Mouse (Mus musculus) regulatory T cell (primary cell): ENCODE data around the gene Lrrc8c.

ENCODE experiments used
- in situ Hi-C: fragments of 300-600 bp; cut with MboI, MseI; formaldehyde crosslinking; loops from one replicate; pipeline ENCODE4 v1.15.1; 2025; ENCODE audit warnings: high pct_unique_total_duplicates

The Lrrc8c gene

GRCm38 (mm10) chr5:105547115-105547514, 27.9 kb downstream of the Lrrc8c start:
- in situ Hi-C loops, result no loop called here

- in situ Hi-C loops, result no loop called here
Observed at GRCm38 (mm10) chr5:105551808-105552207, 32.6 kb downstream of the Lrrc8c start.

- in situ Hi-C loops, result no loop called here
Observed at GRCm38 (mm10) chr5:105556291-105556690, 37.1 kb downstream of the Lrrc8c start.

GRCm38 (mm10) chr5:105557346-105557745, 38.2 kb downstream of the Lrrc8c start:
- in situ Hi-C loops, result no loop called here

GRCm38 (mm10) chr5:105557777-105558240, 38.6 kb downstream of the Lrrc8c start:
- in situ Hi-C loops, result no loop called here

- in situ Hi-C loops, result no loop called here
Observed at GRCm38 (mm10) chr5:105558517-105558916, 39.3 kb downstream of the Lrrc8c start.

- in situ Hi-C loops, result no loop called here
Observed at GRCm38 (mm10) chr5:105561926-105562325, 42.7 kb downstream of the Lrrc8c start.

- in situ Hi-C loops, result no loop called here
Observed at GRCm38 (mm10) chr5:105564761-105565160, 45.6 kb downstream of the Lrrc8c start.

GRCm38 (mm10) chr5:105565824-105566223, 46.6 kb downstream of the Lrrc8c start:
- in situ Hi-C loops, result no loop called here

- in situ Hi-C loops, result no loop called here
Observed at GRCm38 (mm10) chr5:105566852-105567412, 47.7 kb downstream of the Lrrc8c start.

- in situ Hi-C loops, result no loop called here
Observed at GRCm38 (mm10) chr5:105568043-105568747, 49.0 kb downstream of the Lrrc8c start.

- in situ Hi-C loops, result no loop called here
Observed at GRCm38 (mm10) chr5:105569168-105569567, 50.0 kb downstream of the Lrrc8c start.

- in situ Hi-C loops, result no loop called here
Observed at GRCm38 (mm10) chr5:105572160-105572692, 53.0 kb downstream of the Lrrc8c start.

- in situ Hi-C loops, result no loop called here
Observed at GRCm38 (mm10) chr5:105572876-105573275, 53.7 kb downstream of the Lrrc8c start.

GRCm38 (mm10) chr5:105574835-105575234, 55.6 kb downstream of the Lrrc8c start:
- in situ Hi-C loops, result no loop called here

- in situ Hi-C loops, result no loop called here
Observed at GRCm38 (mm10) chr5:105575839-105576238, 56.7 kb downstream of the Lrrc8c start.

- in situ Hi-C loops, result no loop called here
Observed at GRCm38 (mm10) chr5:105580909-105581308, 61.7 kb downstream of the Lrrc8c start.

- in situ Hi-C loops, result no loop called here
Observed at GRCm38 (mm10) chr5:105585929-105586328, 66.7 kb downstream of the Lrrc8c start.

- in situ Hi-C loops, result no loop called here
Observed at GRCm38 (mm10) chr5:105586655-105587054, 67.5 kb downstream of the Lrrc8c start.

GRCm38 (mm10) chr5:105587471-105587870, 68.3 kb downstream of the Lrrc8c start:
- in situ Hi-C loops, result no loop called here

GRCm38 (mm10) chr5:105588683-105589082, 69.5 kb downstream of the Lrrc8c start:
- in situ Hi-C loops, result no loop called here

GRCm38 (mm10) chr5:105589119-105589518, 69.9 kb downstream of the Lrrc8c start:
- in situ Hi-C loops, result no loop called here

GRCm38 (mm10) chr5:105592396-105592795, 73.2 kb downstream of the Lrrc8c start:
- in situ Hi-C loops, result loop anchor here (5.0 kb wide), 1 partner anchor 275 kb away; no protein-coding TSS in a partner anchor
